Mouse (Mus musculus): ENCODE measurements around the gene Epm2a. TPM values are rescaled to one million over a fixed set of nuclear protein-coding genes. Genes with fewer than 3 reads are reported as not detected.

Gene Epm2a
- polyA plus RNA-seq, 1 experiment from 2014 or later: 4.7 TPM

DNA sequence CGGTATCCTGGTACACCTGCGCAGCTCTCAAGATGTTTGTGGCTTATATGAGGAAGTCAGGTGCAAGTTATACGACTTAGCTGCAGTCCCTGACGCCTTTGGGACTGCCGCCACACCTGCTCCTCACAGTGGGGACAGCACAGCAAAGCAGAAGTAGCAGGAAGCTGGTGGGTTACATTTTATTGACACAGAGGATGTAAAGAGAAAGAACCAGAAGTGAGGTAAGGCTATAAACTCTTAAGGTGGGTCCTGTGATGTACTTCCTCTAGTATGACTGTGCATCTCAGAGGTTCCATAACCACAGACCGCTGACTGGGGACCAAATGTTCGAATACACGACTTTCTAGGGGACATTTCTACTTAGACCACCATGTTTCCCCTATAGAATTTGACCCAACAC lies 11.4 kb downstream of the Epm2a start:
- H3K27ac ChIP-seq: no peak overlapping the region
- WGBS (ENCODE audit: missing documents): 79% methylated on average over 5 of the region's 8 CpGs
- no peaks in the 10 kb centered on the region for H3K36me3 ChIP-seq (ENCODE audit: inconsistent target)
- H3K79me2 ChIP-seq (ENCODE audit: inconsistent target): no peaks in the 10 kb centered on the region
- H3K4me3 ChIP-seq (ENCODE audit: inconsistent target): no peak overlapping the region

DNA sequence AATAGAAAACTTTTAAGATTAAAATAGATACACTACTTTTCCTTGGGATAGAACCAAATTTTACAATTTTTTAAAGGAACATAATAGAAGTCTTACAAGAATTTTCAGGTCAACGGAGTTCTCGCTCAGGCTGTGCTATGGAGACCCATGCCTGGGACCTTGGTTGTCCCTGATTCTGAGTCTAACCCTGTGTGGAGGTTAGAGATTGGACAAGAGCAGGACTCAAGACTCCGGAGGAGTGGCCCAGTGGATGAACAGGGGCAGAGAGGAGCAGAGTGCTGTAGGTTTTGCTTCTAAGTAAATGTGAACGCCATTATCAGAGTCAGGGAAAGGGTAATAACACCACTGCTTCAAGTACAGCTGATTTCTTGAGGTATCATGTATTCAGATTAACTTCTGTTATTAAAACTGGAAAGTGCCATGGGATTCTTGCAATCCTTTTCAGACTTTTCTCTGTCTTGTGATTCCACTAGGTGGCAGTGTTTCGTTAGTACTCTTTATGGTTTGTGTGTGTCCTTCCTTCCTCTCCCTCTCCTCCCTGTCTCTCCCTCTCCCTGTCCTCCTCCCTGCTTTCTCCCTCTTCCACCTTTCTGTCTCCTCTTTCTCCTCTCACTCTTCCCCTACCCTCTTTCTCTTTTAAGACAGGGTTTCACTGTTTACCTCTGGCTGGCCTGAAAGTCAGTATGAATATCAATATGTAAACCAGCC lies 18.9 kb downstream of the Epm2a start:
- 73% methylated on average over 5 of the region's 5 CpGs for WGBS (ENCODE audit: missing documents)
- Histone ChIP-seq H3K27ac (no peak overlapping the region), H3K4me3 (ENCODE audit: inconsistent target) (no peak overlapping the region), H3K36me3 (ENCODE audit: inconsistent target) (no peaks in the 10 kb centered on the region), H3K79me2 (ENCODE audit: inconsistent target) (no peaks in the 10 kb centered on the region)

DNA sequence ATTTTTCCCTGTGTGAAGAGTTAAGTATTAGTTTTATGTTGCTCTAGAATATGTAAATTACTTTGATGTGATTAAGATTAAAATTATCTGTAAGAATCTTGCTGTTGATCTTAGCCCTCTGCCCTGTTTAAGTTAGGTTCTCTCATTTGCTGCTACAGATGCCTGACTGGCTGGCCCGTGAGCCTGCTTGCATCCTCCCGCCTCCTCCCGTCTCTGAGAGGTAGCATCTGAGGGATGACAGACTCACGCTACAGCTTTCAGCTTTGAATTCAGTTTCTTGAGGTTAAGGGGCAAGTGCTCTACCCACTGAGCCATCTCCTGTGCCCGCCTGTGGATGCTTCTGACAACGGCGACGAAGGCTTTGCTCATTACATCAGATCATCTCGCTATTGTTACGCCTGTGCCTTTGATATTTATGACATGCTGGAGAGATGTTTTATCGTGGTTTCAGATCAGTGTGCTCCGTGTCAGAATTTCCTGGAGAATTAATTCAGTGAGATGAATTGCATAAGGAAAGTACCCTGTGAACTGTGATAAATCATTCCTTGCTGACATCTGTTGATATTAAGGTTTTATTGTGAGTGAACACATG lies 19.8 kb downstream of the Epm2a start:
- no peaks in the 10 kb centered on the region for H3K36me3 ChIP-seq (ENCODE audit: inconsistent target)
- no peak overlapping the region for H3K4me3 ChIP-seq (ENCODE audit: inconsistent target)
- WGBS (ENCODE audit: missing documents): 83% methylated on average over 12 of the region's 12 CpGs
- no peaks in the 10 kb centered on the region for H3K79me2 ChIP-seq (ENCODE audit: inconsistent target)
- H3K27ac ChIP-seq: no peak overlapping the region

DNA sequence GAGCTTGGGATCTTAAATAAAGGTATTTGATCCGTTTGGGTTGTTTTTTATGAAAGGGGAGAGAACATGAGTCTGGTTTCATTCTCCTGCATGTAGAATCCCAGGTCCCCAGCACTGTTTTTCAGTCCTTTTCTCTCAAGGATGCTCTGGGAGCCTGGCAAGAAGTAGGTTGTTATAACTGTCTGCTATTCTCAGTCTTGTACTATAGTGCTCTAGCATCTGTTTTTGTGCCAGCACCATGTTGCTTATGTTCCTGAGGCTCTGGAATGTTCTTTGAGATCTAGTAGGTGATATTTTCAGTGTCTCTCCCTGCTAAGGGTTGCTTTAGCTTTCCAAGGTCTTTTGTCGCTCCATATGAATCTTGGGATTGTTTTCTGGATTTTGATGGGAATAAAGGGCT lies 38.1 kb downstream of the Epm2a start:
- Histone ChIP-seq H3K79me2 (ENCODE audit: inconsistent target) (no peaks in the 10 kb centered on the region), H3K36me3 (ENCODE audit: inconsistent target) (no peaks in the 10 kb centered on the region), H3K27ac (no peak overlapping the region), H3K4me3 (ENCODE audit: inconsistent target) (no peak overlapping the region)
- WGBS (ENCODE audit: missing documents): 96% methylated on average over 2 of the region's 2 CpGs

DNA sequence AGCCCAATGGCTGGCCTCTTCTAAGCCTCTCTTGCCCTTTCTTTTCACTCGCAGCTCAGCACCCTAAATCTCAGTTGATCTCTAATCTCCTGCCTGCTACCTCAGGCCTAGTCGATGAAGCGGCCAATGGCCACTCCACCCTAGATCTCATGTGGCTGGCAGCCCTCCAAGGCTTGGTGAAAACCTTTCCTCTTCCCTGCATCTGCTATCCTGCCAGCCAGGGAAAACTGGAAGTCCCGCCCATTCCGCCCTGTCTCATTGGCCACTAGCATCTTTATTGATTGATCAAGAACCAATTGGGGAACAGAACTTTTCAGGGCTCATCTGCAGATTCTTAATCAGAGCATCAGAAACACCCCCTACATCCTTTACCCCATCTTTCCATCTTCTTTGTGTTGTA lies 67.7 kb downstream of the Epm2a start:
- Histone ChIP-seq H3K79me2 (ENCODE audit: inconsistent target) (no peaks in the 10 kb centered on the region), H3K4me3 (ENCODE audit: inconsistent target) (no peak overlapping the region), H3K36me3 (ENCODE audit: inconsistent target) (no peaks in the 10 kb centered on the region), H3K27ac (no peak overlapping the region)
- WGBS (ENCODE audit: missing documents): 98% methylated on average over 5 of the region's 5 CpGs

DNA sequence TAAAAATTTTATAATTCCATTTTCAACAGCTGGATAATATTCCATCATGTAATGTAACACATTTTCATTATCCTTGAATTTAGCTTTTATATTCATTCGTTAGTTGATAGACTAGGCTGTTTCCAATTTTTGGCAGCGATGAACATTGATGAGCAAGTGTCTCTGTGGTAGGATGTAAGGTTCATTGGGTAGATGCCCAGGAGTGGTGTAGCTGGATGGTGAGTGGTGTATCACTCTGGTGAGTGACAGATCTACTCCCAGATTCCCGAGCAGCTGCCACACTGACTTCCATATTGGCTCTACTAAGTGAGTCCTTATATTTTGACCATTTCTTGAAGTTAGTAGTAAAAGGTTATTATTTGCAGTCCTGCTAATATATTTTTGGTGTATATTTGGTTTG lies 76.9 kb downstream of the Epm2a start:
- 97% methylated on average over 3 of the region's 3 CpGs for WGBS (ENCODE audit: missing documents)
- H3K36me3 ChIP-seq (ENCODE audit: inconsistent target): no peaks in the 10 kb centered on the region
- no peak overlapping the region for H3K27ac ChIP-seq
- no peak overlapping the region for H3K4me3 ChIP-seq (ENCODE audit: inconsistent target)
- no peaks in the 10 kb centered on the region for H3K79me2 ChIP-seq (ENCODE audit: inconsistent target)

DNA sequence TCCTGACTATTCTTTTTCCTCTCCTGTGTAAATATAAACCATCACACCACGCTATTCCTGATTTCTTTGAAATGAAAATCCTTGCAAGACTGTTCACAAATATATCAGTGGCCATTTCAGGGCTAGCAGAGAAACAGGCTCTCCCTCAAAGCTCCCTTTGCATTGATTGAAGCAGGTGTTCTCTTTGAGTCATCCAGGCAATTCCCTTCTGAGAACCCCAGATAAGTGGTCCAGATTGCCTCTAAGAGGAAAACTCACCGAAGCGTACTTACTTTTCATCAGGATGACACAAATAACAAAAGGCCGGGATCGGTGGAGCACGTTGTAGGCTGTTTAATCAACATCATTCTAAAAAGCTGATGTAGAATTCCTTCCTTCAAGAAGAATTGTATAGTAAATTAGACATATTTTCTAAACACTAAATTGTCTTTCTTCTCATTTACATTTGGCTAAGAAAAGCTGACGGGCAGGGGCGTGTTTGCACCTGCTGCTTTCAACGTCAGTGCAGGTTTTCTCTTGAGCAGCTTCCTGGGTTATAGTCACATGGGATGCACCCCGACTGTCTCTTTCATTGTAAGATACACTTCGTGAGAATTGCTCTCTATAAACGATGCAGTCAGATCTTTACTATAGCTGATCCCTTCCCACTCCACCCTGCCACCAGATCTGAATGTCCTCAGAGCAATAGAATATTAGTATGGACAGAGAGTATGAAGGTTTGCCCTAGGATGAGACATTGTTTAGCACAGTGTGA lies 86.0 kb downstream of the Epm2a start:
- no peaks in the 10 kb centered on the region for H3K79me2 ChIP-seq (ENCODE audit: inconsistent target)
- no peak overlapping the region for H3K4me3 ChIP-seq (ENCODE audit: inconsistent target)
- 93% methylated on average over 12 of the region's 12 CpGs for WGBS (ENCODE audit: missing documents)
- no peak overlapping the region for H3K27ac ChIP-seq
- no peaks in the 10 kb centered on the region for H3K36me3 ChIP-seq (ENCODE audit: inconsistent target)

DNA sequence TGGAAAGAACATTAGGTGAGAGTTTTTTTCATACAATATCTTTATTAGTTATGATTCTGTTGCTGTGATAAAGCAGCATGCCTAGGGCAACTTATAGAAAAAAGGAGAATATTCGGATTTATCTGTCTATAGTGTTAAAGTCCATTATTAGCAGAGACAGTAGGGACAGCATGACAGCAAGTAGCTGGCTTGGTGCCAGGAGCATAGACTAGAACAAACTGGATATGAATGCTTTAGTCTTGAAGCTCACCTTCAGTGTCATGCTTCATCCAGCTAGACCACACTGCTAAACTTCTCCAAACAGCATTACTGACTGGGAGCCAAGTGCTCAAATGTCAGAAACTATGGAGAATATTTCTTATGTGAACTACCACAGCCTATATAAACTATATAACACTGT lies 93.8 kb downstream of the Epm2a start:
- 100% methylated on average over 1 of the region's 1 CpGs for WGBS (ENCODE audit: missing documents)
- Histone ChIP-seq H3K4me3 (ENCODE audit: inconsistent target) (no peak overlapping the region), H3K36me3 (ENCODE audit: inconsistent target) (no peaks in the 10 kb centered on the region), H3K27ac (no peak overlapping the region), H3K79me2 (ENCODE audit: inconsistent target) (no peaks in the 10 kb centered on the region)

DNA sequence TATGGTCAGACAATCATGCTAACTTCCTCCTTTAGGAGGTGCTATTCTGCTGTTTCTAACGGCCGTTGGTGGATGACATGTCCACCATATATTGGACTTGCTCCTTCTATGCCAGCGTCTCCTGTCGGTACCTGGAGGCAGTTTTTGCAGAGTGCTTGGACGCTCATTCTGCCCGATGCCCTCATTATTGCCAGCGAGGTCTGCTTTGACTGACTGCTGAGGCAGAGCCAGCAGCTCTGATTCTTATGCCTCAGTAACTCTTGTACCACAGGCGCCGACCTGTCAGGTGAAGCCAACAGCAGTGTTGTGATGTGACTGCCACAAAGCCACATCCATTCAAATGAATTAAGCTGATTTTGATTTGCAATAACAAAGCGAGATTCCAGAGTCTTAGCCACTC lies 95.3 kb downstream of the Epm2a start:
- H3K79me2 ChIP-seq (ENCODE audit: inconsistent target): no peaks in the 10 kb centered on the region
- no peak overlapping the region for H3K4me3 ChIP-seq (ENCODE audit: inconsistent target)
- no peaks in the 10 kb centered on the region for H3K36me3 ChIP-seq (ENCODE audit: inconsistent target)
- no peak overlapping the region for H3K27ac ChIP-seq
- 97% methylated on average over 10 of the region's 10 CpGs for WGBS (ENCODE audit: missing documents)

DNA sequence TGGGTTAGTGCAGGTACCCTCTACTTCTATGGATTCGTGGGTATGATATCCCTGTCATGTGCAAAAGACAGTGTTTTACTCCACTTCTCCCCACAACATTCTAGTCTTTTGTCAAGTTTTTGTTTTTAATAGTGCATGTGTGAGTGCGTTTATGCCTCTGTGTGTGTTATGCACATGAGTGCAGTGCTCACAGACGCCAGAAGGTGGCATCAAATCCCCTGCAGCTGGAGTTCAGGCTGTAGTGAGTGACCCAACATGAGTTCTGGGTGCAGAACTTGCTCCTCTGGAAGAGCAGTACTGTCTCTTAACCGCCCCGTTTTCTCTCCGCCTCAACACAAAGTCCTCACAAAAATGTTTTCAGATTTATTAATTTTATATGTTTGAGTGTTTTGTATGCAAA lies 96.1 kb downstream of the Epm2a start:
- Histone ChIP-seq H3K27ac (no peak overlapping the region), H3K79me2 (ENCODE audit: inconsistent target) (no peaks in the 10 kb centered on the region), H3K36me3 (ENCODE audit: inconsistent target) (no peaks in the 10 kb centered on the region), H3K4me3 (ENCODE audit: inconsistent target) (no peak overlapping the region)
- 90% methylated on average over 5 of the region's 6 CpGs for WGBS (ENCODE audit: missing documents)

DNA sequence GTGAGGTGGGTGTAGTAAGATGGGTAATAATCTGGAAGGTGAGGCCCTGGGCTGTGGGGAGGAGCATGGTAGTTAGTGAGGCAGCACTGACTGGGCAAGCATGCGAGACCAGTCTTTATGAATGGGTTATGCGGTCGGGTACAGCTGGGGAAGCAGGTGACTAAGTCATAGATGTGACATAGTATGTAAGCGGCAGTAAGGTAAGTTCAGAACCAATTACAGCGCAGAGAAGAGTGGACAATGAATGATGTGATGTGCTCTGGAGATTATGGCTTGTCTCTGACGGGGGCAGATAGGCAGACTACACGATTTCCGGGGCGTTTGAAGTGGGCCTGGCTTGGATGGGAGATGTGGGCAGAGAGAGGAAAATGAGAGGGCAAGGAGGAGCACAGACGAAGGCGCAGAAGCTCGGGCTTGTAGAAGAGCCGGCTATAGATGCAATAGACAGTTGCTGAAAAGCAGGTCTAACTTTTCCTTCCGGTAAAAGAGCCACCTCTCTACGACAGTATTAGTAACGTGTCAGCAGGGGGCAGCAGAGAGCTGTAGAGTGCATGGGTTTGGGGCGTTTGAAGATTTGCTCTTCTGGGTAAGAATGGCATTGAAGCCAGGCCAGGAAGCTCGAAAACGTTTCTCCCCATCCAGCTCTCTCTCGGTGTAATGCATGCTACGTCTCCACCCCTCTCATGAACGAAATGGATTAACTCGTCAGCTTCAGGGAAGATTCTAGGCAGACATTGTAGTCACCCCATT lies 106.5 kb downstream of the Epm2a start:
- H3K27ac ChIP-seq: no peak overlapping the region
- H3K36me3 ChIP-seq (ENCODE audit: inconsistent target): no peaks in the 10 kb centered on the region
- no peaks in the 10 kb centered on the region for H3K79me2 ChIP-seq (ENCODE audit: inconsistent target)
- no peak overlapping the region for H3K4me3 ChIP-seq (ENCODE audit: inconsistent target)
- WGBS (ENCODE audit: missing documents): 46% methylated on average over 22 of the region's 23 CpGs

DNA sequence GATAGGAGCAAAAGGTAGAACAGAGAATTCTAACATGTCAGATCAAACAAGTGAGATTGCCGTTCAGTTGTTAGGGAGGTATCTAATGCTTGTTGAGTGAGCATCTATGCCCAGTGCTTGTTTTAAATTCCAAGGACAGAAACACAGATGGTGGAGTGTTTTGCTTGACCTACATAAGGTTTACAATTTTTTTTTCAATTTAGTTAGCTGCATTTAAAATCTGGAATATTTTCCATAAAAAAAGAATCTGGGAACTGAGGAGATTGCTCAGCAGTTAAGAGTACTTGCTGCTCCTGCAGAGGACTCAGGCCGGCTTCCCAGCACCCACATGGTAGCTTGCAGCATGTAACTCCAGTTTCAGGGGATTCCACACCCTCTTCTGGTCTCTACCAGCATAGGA lies 109.3 kb downstream of the Epm2a start:
- 85% methylated on average over 2 of the region's 2 CpGs for WGBS (ENCODE audit: missing documents)
- no peak overlapping the region for H3K27ac ChIP-seq

DNA sequence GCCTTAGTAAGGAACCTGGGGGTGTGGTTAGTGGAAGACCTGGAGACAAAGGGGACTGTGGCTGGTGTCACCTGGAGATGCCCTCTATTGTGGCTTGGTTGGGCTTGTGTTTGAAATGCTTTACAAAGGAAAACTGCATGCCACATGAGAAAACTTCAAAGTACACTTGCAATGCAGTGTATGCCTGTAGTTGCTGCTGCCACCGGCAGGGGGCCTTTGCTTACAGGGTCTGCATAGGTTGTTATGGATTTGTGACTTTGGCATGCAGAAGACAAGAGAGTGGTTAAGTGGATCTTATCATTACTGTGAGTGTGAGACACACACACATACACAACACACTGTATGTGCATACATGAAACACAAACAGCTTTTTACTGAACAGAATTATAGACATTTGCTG lies 114.2 kb downstream of the Epm2a start:
- Histone ChIP-seq H3K36me3 (ENCODE audit: inconsistent target) (no peaks in the 10 kb centered on the region), H3K27ac (no peak overlapping the region), H3K4me3 (ENCODE audit: inconsistent target) (no peak overlapping the region), H3K79me2 (ENCODE audit: inconsistent target) (no peaks in the 10 kb centered on the region)
- 29% methylated on average over 1 of the region's 1 CpGs for WGBS (ENCODE audit: missing documents)

More for the DNA sequence above, 109.3 kb downstream of the Epm2a start:
- Histone ChIP-seq H3K36me3 (ENCODE audit: inconsistent target) (no peaks in the 10 kb centered on the region), H3K79me2 (ENCODE audit: inconsistent target) (no peaks in the 10 kb centered on the region), H3K4me3 (ENCODE audit: inconsistent target) (no peak overlapping the region)

DNA sequence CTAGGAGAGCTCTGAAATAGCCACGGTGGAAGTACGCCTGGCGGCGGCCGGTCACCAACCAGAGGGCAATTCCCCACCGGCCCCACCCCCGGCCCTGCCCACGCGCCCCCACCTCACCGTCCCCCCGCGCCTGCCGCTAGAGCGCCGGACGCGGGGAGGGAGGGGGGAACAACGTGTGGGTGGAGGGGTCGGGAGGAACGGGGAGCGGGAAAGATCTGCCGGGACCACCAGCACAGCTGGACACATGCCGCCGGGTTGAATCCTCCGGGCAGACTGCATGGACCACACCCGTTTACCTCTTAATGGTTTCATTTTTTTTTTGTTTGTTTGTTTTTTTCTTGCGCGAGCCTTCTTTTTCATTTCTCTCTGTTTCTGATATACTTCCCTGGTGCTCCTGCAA lies 148.8 kb downstream of the Epm2a start:
- no peak overlapping the region for H3K27ac ChIP-seq
- H3K4me3 ChIP-seq (ENCODE audit: inconsistent target): no peak overlapping the region
- no peaks in the 10 kb centered on the region for H3K36me3 ChIP-seq (ENCODE audit: inconsistent target)
- no peaks in the 10 kb centered on the region for H3K79me2 ChIP-seq (ENCODE audit: inconsistent target)
- 35% methylated on average over 28 of the region's 28 CpGs for WGBS (ENCODE audit: missing documents)
